Mouse (Mus musculus) kidney, postnatal 14 days (tissue): ENCODE measurements around the gene Ccdc175.

Source experiments
- DNase-seq: peaks from one replicate; pipeline ENCODE4 v3.0.0; 2022; ENCODE audit warnings: mixed read lengths

Ccdc175 gene

GRCm38 (mm10) chr12:72184929-72185328, at the start of gene Ccdc175:
TSS of gene Ccdc175 (minus strand) at chr12:72185029.
- DNase-seq: no peak

- no peak for DNase-seq
Measured at GRCm38 (mm10) chr12:72234151-72234550, 49.3 kb upstream of the Ccdc175 start.

- DNase-seq: no peak
Measured at GRCm38 (mm10) chr12:72232826-72233790, 48.3 kb upstream of the Ccdc175 start.

GRCm38 (mm10) chr12:72232176-72232575, 47.3 kb upstream of the Ccdc175 start:
- no peak for DNase-seq

GRCm38 (mm10) chr12:72229451-72230196, 44.8 kb upstream of the Ccdc175 start:
- no peak for DNase-seq

- DNase-seq: no peak
Measured at GRCm38 (mm10) chr12:72227731-72228130, 42.9 kb upstream of the Ccdc175 start.

- DNase-seq: no peak
Measured at GRCm38 (mm10) chr12:72225371-72225770, 40.5 kb upstream of the Ccdc175 start.

- DNase-seq: no peak
Measured at GRCm38 (mm10) chr12:72223557-72224102, 38.8 kb upstream of the Ccdc175 start.

GRCm38 (mm10) chr12:72213554-72213953, 28.7 kb upstream of the Ccdc175 start:
- DNase-seq: no peak

- no peak for DNase-seq
Measured at GRCm38 (mm10) chr12:72200828-72201227, 16.0 kb upstream of the Ccdc175 start.

GRCm38 (mm10) chr12:72197925-72198486, 13.2 kb upstream of the Ccdc175 start:
- peak; percentile 5 for DNase-seq

GRCm38 (mm10) chr12:72197434-72197833, 12.6 kb upstream of the Ccdc175 start:
- DNase-seq: no peak

- no peak for DNase-seq
Measured at GRCm38 (mm10) chr12:72179561-72179960, 5.3 kb downstream of the Ccdc175 start.

- no peak for DNase-seq
Measured at GRCm38 (mm10) chr12:72178322-72178721, 6.5 kb downstream of the Ccdc175 start.

GRCm38 (mm10) chr12:72158421-72158820, 26.4 kb downstream of the Ccdc175 start:
- DNase-seq: no peak

GRCm38 (mm10) chr12:72150786-72151185, 34.0 kb downstream of the Ccdc175 start:
- no peak for DNase-seq

GRCm38 (mm10) chr12:72129203-72129602, 55.6 kb downstream of the Ccdc175 start:
- no peak for DNase-seq

- no peak for DNase-seq
Measured at GRCm38 (mm10) chr12:72115686-72116345, 69.0 kb downstream of the Ccdc175 start.

GRCm38 (mm10) chr12:72115126-72115525, 69.7 kb downstream of the Ccdc175 start:
- no peak for DNase-seq

- DNase-seq: peak; percentile 74
Measured at GRCm38 (mm10) chr12:72104525-72105281, 80.1 kb downstream of the Ccdc175 start.

- no peak for DNase-seq
Measured at GRCm38 (mm10) chr12:72104027-72104426, 80.8 kb downstream of the Ccdc175 start.

- no peak for DNase-seq
Measured at GRCm38 (mm10) chr12:72102776-72103175, 82.1 kb downstream of the Ccdc175 start.
